Mouse (Mus musculus) hindbrain, embryonic 14.5 days (tissue): ENCODE results near the gene Enox1. TPM values are rescaled to one million over a fixed set of nuclear protein-coding genes. Genes with fewer than 3 reads are reported as not detected.
A peak's percentile ranks its signal among the peaks of the same experiment; 100 is the strongest.

Source experiments
- ATAC-seq: fragments of 200-750 bp; cut with Nextera tagmentation; 2 replicates; pipeline ENCODE4 v1.8.0; 2017; ENCODE audit warnings: moderate number of reproducible peaks, mild to moderate bottlenecking, moderate TSS enrichment, moderate library complexity; ENCODE audit not compliant: low FRiP score
- DNase-seq: peaks from one replicate; pipeline ENCODE4 v3.0.0-alpha.2; 2015; ENCODE audit warnings: low spot score
- H3K27ac ChIP-seq: fragments of 300-500 bp; sonication (generic); 2 replicates; pipeline ENCODE4 v1.5.1; 2014; ENCODE audit warnings: mild to moderate bottlenecking, moderate library complexity
- H3K27me3 ChIP-seq: fragments of 300-500 bp; sonication (generic); 2 replicates; pipeline ENCODE4 v1.6.1; 2014; ENCODE audit warnings: mild to moderate bottlenecking, low read length, mixed read lengths; ENCODE audit not compliant: control insufficient read depth, insufficient read depth
- H3K36me3 ChIP-seq: fragments of 300-500 bp; sonication (generic); replicated peaks from 2 replicates; pipeline ENCODE4 v1.6.1; 2014; ENCODE audit not compliant: control insufficient read depth, insufficient read depth
- H3K4me1 ChIP-seq: fragments of 300-500 bp; sonication (generic); replicated peaks from 2 replicates; pipeline ENCODE4 v1.6.1; 2014; ENCODE audit warnings: antibody characterized with exemption, low read length, mixed read lengths; ENCODE audit not compliant: control insufficient read depth, insufficient read depth
- H3K4me2 ChIP-seq: fragments of 300-500 bp; sonication (generic); replicated peaks from 2 replicates; pipeline ENCODE4 v1.6.1; 2014; ENCODE audit warnings: mild to moderate bottlenecking, moderate library complexity
- H3K4me3 ChIP-seq: fragments of 300-500 bp; sonication (generic); replicated peaks from 2 replicates; pipeline ENCODE4 v1.5.1; 2014; ENCODE audit warnings: mild to moderate bottlenecking, low read length
- H3K9ac ChIP-seq: fragments of 300-500 bp; sonication (generic); 2 replicates; pipeline ENCODE4 v1.6.1; 2014
- H3K9me3 ChIP-seq: fragments of 300-500 bp; sonication (generic); 2 replicates; pipeline ENCODE4 v1.6.1; 2016; ENCODE audit warnings: low read length; ENCODE audit not compliant: control insufficient read depth
- WGBS: fragments of 180-500 bp; shearing (Covaris S2); extraction: QIAGEN DNeasy Blood & Tissue Kit; methylation state at CpG from one replicate; pipeline ENCODE4 v1.1.7; 2014; 5-methylcytosine and 5-hydroxymethylcytosine counted together
- polyA plus RNA-seq: library from polyadenylated mRNA; unstranded; fragments of >200 nt; fragmentation: Nextera tagmentation; extraction: Ambion mirVana; gene quantifications from 2 replicates; pipeline ENCODE4 v1.2.1, GENCODE M21; 2014

Enox1 gene
- polyA plus RNA-seq, 1 experiment from 2014 or later: 30.2 TPM

- H3K4me1 ChIP-seq: peaks cover 42% of the 10 kb centered on the region
- peak; percentile 28; the same call in 1 of the 2 replicates for ATAC-seq
- H3K4me2 ChIP-seq: peak overlapping the region; percentile 73
- no peaks in the 10 kb centered on the region for H3K9me3 ChIP-seq
- H3K27ac ChIP-seq: peak overlapping the region; percentile 96
- no peak for DNase-seq
- H3K27me3 ChIP-seq: no peaks in the 10 kb centered on the region
- H3K4me3 ChIP-seq: peak overlapping the region; percentile 85
- H3K36me3 ChIP-seq: no peaks in the 10 kb centered on the region
- 0% methylated on average over 48 of the region's 64 CpGs for WGBS
- peak overlapping the region; percentile 94 for H3K9ac ChIP-seq
Measured at GRCm38 (mm10) chr14:77156911-77157504, 445 bp downstream of the Enox1 start.

- Histone ChIP-seq H3K9me3 (no peaks in the 10 kb centered on the region), H3K36me3 (no peaks in the 10 kb centered on the region), H3K4me3 (peak overlapping the region; percentile 85), H3K4me2 (peak overlapping the region; percentile 73), H3K9ac (peak overlapping the region; percentile 94), H3K27ac (peak overlapping the region; percentile 96), H3K4me1 (peaks cover 44% of the 10 kb centered on the region), H3K27me3 (no peaks in the 10 kb centered on the region)
- ATAC-seq (peak; percentile 86), DNase-seq (peak; percentile 69)
- WGBS: 1% methylated on average over 31 of the region's 31 CpGs
Measured at GRCm38 (mm10) chr14:77157505-77157911, 945 bp downstream of the Enox1 start.

GRCm38 (mm10) chr14:77159397-77159796 lies 2.8 kb downstream of the Enox1 start:
- H3K4me1 ChIP-seq: peaks cover 47% of the 10 kb centered on the region
- DNase-seq: peak; percentile 58

GRCm38 (mm10) chr14:77162496-77162895 lies 5.9 kb downstream of the Enox1 start:
- DNase-seq: no peak
- Histone ChIP-seq H3K27me3 (no peaks in the 10 kb centered on the region), H3K4me3 (no peak overlapping the region), H3K4me2 (no peak overlapping the region), H3K36me3 (0 out of 2 replicates have a peak, but pooled peaks cover 3% of the 10 kb centered on the region), H3K9me3 (no peaks in the 10 kb centered on the region), H3K9ac (no peak overlapping the region), H3K27ac (no peak overlapping the region), H3K4me1 (peaks cover 36% of the 10 kb centered on the region)
- WGBS: 79% methylated on average over 3 of the region's 3 CpGs
- ATAC-seq: no peak

More at GRCm38 (mm10) chr14:77159397-77159796, 2.8 kb downstream of the Enox1 start:
- peak overlapping the region; percentile 96 for H3K27ac ChIP-seq
- ATAC-seq: no peak
- peak overlapping the region; percentile 85 for H3K4me3 ChIP-seq
- peak overlapping the region; percentile 24; the same call in 1 of the 2 replicates for H3K9ac ChIP-seq
- no peaks in the 10 kb centered on the region for H3K9me3 ChIP-seq
- no peaks in the 10 kb centered on the region for H3K27me3 ChIP-seq
- WGBS: 44% methylated on average over 5 of the region's 5 CpGs
- no peaks in the 10 kb centered on the region for H3K36me3 ChIP-seq
- peak overlapping the region; percentile 73 for H3K4me2 ChIP-seq

GRCm38 (mm10) chr14:77164396-77164795 lies 7.8 kb downstream of the Enox1 start:
- 78% methylated on average over 6 of the region's 6 CpGs for WGBS
- no peak overlapping the region for H3K9ac ChIP-seq
- 0 out of 2 replicates have a peak, but pooled peaks cover 3% of the 10 kb centered on the region for H3K36me3 ChIP-seq
- H3K27me3 ChIP-seq: no peaks in the 10 kb centered on the region
- peaks cover 23% of the 10 kb centered on the region for H3K4me1 ChIP-seq
- DNase-seq: no peak
- no peak overlapping the region for H3K4me3 ChIP-seq
- H3K9me3 ChIP-seq: no peaks in the 10 kb centered on the region
- no peak overlapping the region for H3K27ac ChIP-seq
- H3K4me2 ChIP-seq: no peak overlapping the region
- no peak for ATAC-seq

GRCm38 (mm10) chr14:77168161-77168560 lies 11.6 kb downstream of the Enox1 start:
- Histone ChIP-seq H3K4me1 (no peaks in the 10 kb centered on the region), H3K27ac (no peak overlapping the region), H3K36me3 (0 out of 2 replicates have a peak, but pooled peaks cover 3% of the 10 kb centered on the region), H3K4me3 (no peak overlapping the region), H3K9me3 (no peaks in the 10 kb centered on the region), H3K27me3 (no peaks in the 10 kb centered on the region), H3K4me2 (no peak overlapping the region), H3K9ac (no peak overlapping the region)
- 92% methylated on average over 6 of the region's 6 CpGs for WGBS
- DNase-seq (no peak), ATAC-seq (no peak)

GRCm38 (mm10) chr14:77174491-77174890 lies 17.9 kb downstream of the Enox1 start:
- Histone ChIP-seq H3K4me1 (peaks cover 10% of the 10 kb centered on the region), H3K9me3 (no peaks in the 10 kb centered on the region), H3K36me3 (no peaks in the 10 kb centered on the region), H3K4me3 (no peak overlapping the region), H3K4me2 (no peak overlapping the region), H3K27me3 (no peaks in the 10 kb centered on the region), H3K27ac (peak overlapping the region; percentile 44; the same call in 1 of the 2 replicates), H3K9ac (no peak overlapping the region)
- WGBS: 53% methylated on average over 15 of the region's 15 CpGs
- DNase-seq (peak; percentile 54), ATAC-seq (peak; percentile 92)

GRCm38 (mm10) chr14:77174931-77175330 lies 18.4 kb downstream of the Enox1 start:
- Histone ChIP-seq H3K9ac (no peak overlapping the region), H3K4me1 (peaks cover 10% of the 10 kb centered on the region), H3K27ac (no peak overlapping the region), H3K4me3 (no peak overlapping the region), H3K4me2 (no peak overlapping the region), H3K27me3 (no peaks in the 10 kb centered on the region), H3K9me3 (no peaks in the 10 kb centered on the region), H3K36me3 (no peaks in the 10 kb centered on the region)
- DNase-seq: no peak
- ATAC-seq: no peak; the same call in 1 of the 2 replicates
- WGBS: 73% methylated on average over 9 of the region's 9 CpGs

GRCm38 (mm10) chr14:77180241-77180640 lies 23.7 kb downstream of the Enox1 start:
- DNase-seq: no peak
- peaks cover 4% of the 10 kb centered on the region; the same call in 1 of the 2 replicates for H3K4me1 ChIP-seq
- ATAC-seq: no peak
- no peak overlapping the region for H3K27ac ChIP-seq
- 79% methylated on average over 7 of the region's 7 CpGs for WGBS
- no peaks in the 10 kb centered on the region for H3K9me3 ChIP-seq
- H3K36me3 ChIP-seq: no peaks in the 10 kb centered on the region
- no peak overlapping the region for H3K4me2 ChIP-seq
- no peak overlapping the region for H3K4me3 ChIP-seq
- no peaks in the 10 kb centered on the region for H3K27me3 ChIP-seq
- H3K9ac ChIP-seq: no peak overlapping the region
